In genomic region chr16:9886155-9886554, GRCm38 (mm10) we compare ENCODE assay signal across 20 mouse cellular contexts.
DNase-seq lines count a peak whose midpoint lies in the region; ATAC-seq and TF ChIP-seq lines count a peak whose summit lies in the region.
"Had no signal": no experiment of that assay in that cellular context is flagged by ENCODE, and none has a peak within 500 bp of the region (broad histone marks: within the 10 kb centered on the region; RNA-seq: fewer than 3 reads in every experiment).

No protein-coding gene starts in this region.

- H3K4me2 ChIP-seq in limb, embryonic 11.5 days (ENCODE audit: low read depth, severe bottlenecking): no peak overlapping the region
- H3K4me2 ChIP-seq in limb, embryonic 13.5 days (replicated peaks): no peak overlapping the region
- H3K4me2 ChIP-seq: embryonic facial prominence, embryonic 13.5 days; forebrain, embryonic 13.5 days; forebrain, embryonic 15.5 days had no signal

- no peak overlapping the region for H3K9ac ChIP-seq in limb, embryonic 11.5 days (ENCODE audit: low read length)
- H3K9ac ChIP-seq in limb, embryonic 13.5 days: no peak overlapping the region
- H3K9ac ChIP-seq: embryonic facial prominence, embryonic 13.5 days; forebrain, embryonic 13.5 days; forebrain, embryonic 15.5 days; forebrain, postnatal 0 days had no signal

- peaks cover 19% of the 10 kb centered on the region for H3K4me1 ChIP-seq in cerebellum, adult 2 months (ENCODE audit: control insufficient read depth, insufficient read depth, low read length)
- no peaks in the 10 kb centered on the region for H3K4me1 ChIP-seq in limb, embryonic 11.5 days (ENCODE audit: control insufficient read depth, insufficient read depth, low read length)
- H3K4me1 ChIP-seq in limb, embryonic 10.5 days: no peaks in the 10 kb centered on the region
- peaks cover 7% of the 10 kb centered on the region; the same call in 1 of the 2 replicates for H3K4me1 ChIP-seq in limb, embryonic 13.5 days
- H3K4me1 ChIP-seq: embryonic facial prominence, embryonic 13.5 days; forebrain, embryonic 13.5 days; forebrain, embryonic 15.5 days had no signal

- H3K4me3 ChIP-seq in cerebellum, adult 2 months (replicated peaks; ENCODE audit: insufficient read depth, low read depth, low read length): no peak overlapping the region
- no peak overlapping the region for H3K4me3 ChIP-seq in layer of hippocampus, adult 2 months
- H3K4me3 ChIP-seq in limb, embryonic 11.5 days (ENCODE audit: low read depth, low read length): no peak overlapping the region
- no peak overlapping the region for H3K4me3 ChIP-seq in limb, embryonic 10.5 days
- no peak overlapping the region for H3K4me3 ChIP-seq in limb, embryonic 13.5 days
- H3K4me3 ChIP-seq: embryonic facial prominence, embryonic 13.5 days; forebrain, embryonic 13.5 days; forebrain, embryonic 15.5 days had no signal

- H3K9me3 ChIP-seq in limb, embryonic 11.5 days (ENCODE audit: control insufficient read depth, low read length): no peaks in the 10 kb centered on the region
- no peaks in the 10 kb centered on the region for H3K9me3 ChIP-seq in limb, embryonic 10.5 days (replicated peaks)
- H3K9me3 ChIP-seq in limb, embryonic 13.5 days: no peaks in the 10 kb centered on the region
- H3K9me3 ChIP-seq: embryonic facial prominence, embryonic 13.5 days; forebrain, embryonic 13.5 days; forebrain, embryonic 15.5 days; G1E had no signal

- no peak for TF ChIP-seq CTCF in cerebellum, adult 2 months (IDR thresholded peaks at IDR 0.05; ENCODE audit: borderline replicate concordance, insufficient read depth, low read depth, low read length)
- TF ChIP-seq CTCF in layer of hippocampus, adult 2 months (conservative IDR thresholded peaks at IDR 0.05): no peak

- ATAC-seq in limb, embryonic 11.5 days (ENCODE audit: insufficient number of reproducible peaks, low FRiP score, low TSS enrichment, low read depth): 0 out of 2 replicates have a peak, but pooled peaks have one; percentile 57
- ATAC-seq in limb, embryonic 13.5 days (ENCODE audit: low FRiP score, low read depth): peak; percentile 57; the same call in 1 of the 2 replicates
- ATAC-seq: activated CD4-positive, CD25-positive, alpha-beta regulatory T cell, adult 4 months; CD4-positive, CD25-positive, alpha-beta regulatory T cell, adult 4 months; forebrain, embryonic 13.5 days; forebrain, embryonic 15.5 days; forebrain, postnatal 0 days; Patski had no signal

- TF ChIP-seq POLR2A in cerebellum, adult 2 months (IDR thresholded peaks at IDR 0.05; ENCODE audit: borderline replicate concordance, insufficient read depth, low read length): no peak

- H3K27me3 ChIP-seq in cerebellum, adult 2 months (ENCODE audit: control insufficient read depth, insufficient read depth, low read length): no peaks in the 10 kb centered on the region
- H3K27me3 ChIP-seq in limb, embryonic 11.5 days (ENCODE audit: control insufficient read depth, insufficient read depth, low read length): no peaks in the 10 kb centered on the region
- no peaks in the 10 kb centered on the region for H3K27me3 ChIP-seq in limb, embryonic 10.5 days (ENCODE audit: low read depth, poor library complexity, severe bottlenecking)
- no peaks in the 10 kb centered on the region for H3K27me3 ChIP-seq in limb, embryonic 13.5 days
- H3K27me3 ChIP-seq: embryonic facial prominence, embryonic 13.5 days; forebrain, embryonic 13.5 days; forebrain, embryonic 15.5 days had no signal

- H3K36me3 ChIP-seq in limb, embryonic 11.5 days (ENCODE audit: control insufficient read depth, insufficient read depth, low read length): no peaks in the 10 kb centered on the region
- H3K36me3 ChIP-seq in limb, embryonic 10.5 days: no peaks in the 10 kb centered on the region
- no peaks in the 10 kb centered on the region for H3K36me3 ChIP-seq in limb, embryonic 13.5 days
- H3K36me3 ChIP-seq: embryonic facial prominence, embryonic 13.5 days; forebrain, embryonic 15.5 days; G1E had no signal

- no peak for DNase-seq in cerebellum, adult 2 months
- no peak for DNase-seq in cerebellum, adult 18-20 months
- no peak for DNase-seq in layer of hippocampus, adult 2 months (ENCODE audit: low spot score in 2 of 2)
- DNase-seq in layer of hippocampus, postnatal 10 days (ENCODE audit: low spot score in 2 of 2): no peak
- DNase-seq in limb, embryonic 11.5 days (ENCODE audit: low spot score): no peak
- DNase-seq in limb, embryonic 10.5 days (ENCODE audit: low spot score): no peak
- no peak for DNase-seq in right cerebral cortex, postnatal 14 days
- DNase-seq: adrenal gland, adult 8-10 months; adrenal gland, postnatal 14 days; adrenal gland, postnatal 36 days; B cell, adult 2 months; forebrain, postnatal 0 days had no signal

- 70% methylated on average over 4 of the region's 4 CpGs for WGBS in cerebellum, adult 2 months
- 58% methylated on average over 4 of the region's 4 CpGs for WGBS in limb, embryonic 11.5 days
- 68% methylated on average over 4 of the region's 4 CpGs for WGBS in limb, embryonic 10.5 days
- 35% methylated on average over 4 of the region's 4 CpGs for WGBS in limb, embryonic 13.5 days

- H3K27ac ChIP-seq in cerebellum, adult 2 months (ENCODE audit: insufficient read depth, low read length): peak overlapping the region; percentile 51; the same call in 1 of the 2 replicates
- H3K27ac ChIP-seq in layer of hippocampus, adult 2 months: peak overlapping the region; percentile 70
- H3K27ac ChIP-seq in limb, embryonic 11.5 days (replicated peaks; ENCODE audit: low read depth, low read length): no peak overlapping the region
- H3K27ac ChIP-seq in limb, embryonic 10.5 days: no peak overlapping the region
- no peak overlapping the region for H3K27ac ChIP-seq in limb, embryonic 13.5 days
- H3K27ac ChIP-seq: embryonic facial prominence, embryonic 13.5 days; forebrain, embryonic 13.5 days; forebrain, embryonic 15.5 days had no signal

Comparison
In these comparisons a context has a peak if more than half of its experiments do, and no peak if none do; other contexts are left out.
1. H3K27ac ChIP-seq: peak in cerebellum, adult 2 months (single experiment) and layer of hippocampus, adult 2 months (single experiment); none in limb, embryonic 11.5 days (single experiment), limb, embryonic 10.5 days (single experiment) and limb, embryonic 13.5 days (single experiment).